Mouse (Mus musculus): ENCODE measurements around the gene Hmcn2.

DNA sequence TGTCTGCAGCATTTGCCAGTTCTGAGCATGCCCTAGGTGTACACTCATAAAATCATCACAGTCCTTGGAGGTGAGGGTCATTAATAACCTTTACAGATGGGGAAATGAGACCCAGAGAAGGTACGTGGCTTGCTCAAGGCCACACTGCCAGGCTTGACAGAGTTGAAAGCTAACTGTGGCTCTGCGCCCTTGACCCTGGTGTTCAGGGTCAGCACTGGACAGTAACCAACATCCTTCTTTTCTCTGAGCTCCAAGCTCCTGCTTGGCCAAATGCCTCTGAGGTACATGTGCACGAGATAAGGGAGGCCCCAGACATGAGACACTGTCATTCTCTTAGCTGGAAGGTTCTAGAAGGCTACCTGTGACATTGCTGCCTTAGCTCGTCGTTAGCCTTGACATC lies 42.6 kb downstream of the Hmcn2 start:
- TF ChIP-seq CTCF (IDR thresholded peaks at IDR 0.05; ENCODE audit: control insufficient read depth, insufficient read depth, insufficient read length) (no peak), FOSL1 (IDR thresholded peaks at IDR 0.05; ENCODE audit: insufficient read depth, low read length, poor library complexity, severe bottlenecking) (no peak)

All from C2C12 (cell line).